Mouse (Mus musculus): ENCODE results near the gene Rrp8. TPM values are rescaled to one million over a fixed set of nuclear protein-coding genes. Genes with fewer than 3 reads are reported as not detected.
"Not testable (repeated sequence)": the region's sequence is repeated elsewhere in the genome, so short reads cannot be mapped to it uniquely, and the experiment has no call there.

Rrp8 gene
- total RNA-seq, 2 experiments from 2014 or later = 7.5 to 10.7 TPM

- peak; percentile 89 for DNase-seq
- intact Hi-C loops (cut with DNase I; ENCODE audit: low total_unique reads) = loop anchor here (10.0 kb wide), 1 partner anchor 53 kb away; no protein-coding TSS in a partner anchor
Measured at GRCm38 (mm10) chr7:105751491-105752433, 14.6 kb upstream of the Rrp8 start, which contains the start of gene Tpp1. TSS of gene Tpp1 (minus strand) at chr7:105752235.

DNA sequence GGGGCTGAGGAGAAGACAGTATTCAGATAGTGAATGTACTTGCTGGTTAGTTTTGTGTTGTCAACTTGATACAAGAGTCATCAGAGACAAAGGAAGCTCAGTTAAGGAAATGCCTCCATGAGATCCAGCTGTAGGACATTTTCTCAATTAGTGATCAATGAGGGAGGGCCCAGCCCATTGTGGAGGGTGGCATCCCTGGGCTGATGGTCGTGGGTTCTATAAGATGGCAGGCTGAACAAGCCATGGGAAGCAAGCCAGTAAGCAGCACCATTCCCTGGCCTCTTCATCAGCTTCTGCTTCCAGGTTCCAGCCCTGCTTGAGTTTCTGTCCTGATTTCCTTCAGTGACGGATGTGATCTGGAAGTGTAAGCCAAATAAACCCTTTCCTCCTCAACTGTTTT is 10.6 kb upstream of the Rrp8 start:
- intact Hi-C loops (cut with DNase I; ENCODE audit: low total_unique reads) = loop anchor here (10.0 kb wide), 1 partner anchor 113 kb away; the partner anchor contains the start of gene Trim3
- DNase-seq = no peak

- peak; percentile 81 for DNase-seq
- intact Hi-C loops (cut with DNase I; ENCODE audit: low total_unique reads) = loop anchor here (10.0 kb wide), 1 partner anchor 109 kb away; the partner anchor contains the start of gene Trim3
Measured at GRCm38 (mm10) chr7:105743926-105744590, 6.9 kb upstream of the Rrp8 start, which contains the start of gene Taf10. TSS of gene Taf10 (minus strand) at chr7:105744361.

DNA sequence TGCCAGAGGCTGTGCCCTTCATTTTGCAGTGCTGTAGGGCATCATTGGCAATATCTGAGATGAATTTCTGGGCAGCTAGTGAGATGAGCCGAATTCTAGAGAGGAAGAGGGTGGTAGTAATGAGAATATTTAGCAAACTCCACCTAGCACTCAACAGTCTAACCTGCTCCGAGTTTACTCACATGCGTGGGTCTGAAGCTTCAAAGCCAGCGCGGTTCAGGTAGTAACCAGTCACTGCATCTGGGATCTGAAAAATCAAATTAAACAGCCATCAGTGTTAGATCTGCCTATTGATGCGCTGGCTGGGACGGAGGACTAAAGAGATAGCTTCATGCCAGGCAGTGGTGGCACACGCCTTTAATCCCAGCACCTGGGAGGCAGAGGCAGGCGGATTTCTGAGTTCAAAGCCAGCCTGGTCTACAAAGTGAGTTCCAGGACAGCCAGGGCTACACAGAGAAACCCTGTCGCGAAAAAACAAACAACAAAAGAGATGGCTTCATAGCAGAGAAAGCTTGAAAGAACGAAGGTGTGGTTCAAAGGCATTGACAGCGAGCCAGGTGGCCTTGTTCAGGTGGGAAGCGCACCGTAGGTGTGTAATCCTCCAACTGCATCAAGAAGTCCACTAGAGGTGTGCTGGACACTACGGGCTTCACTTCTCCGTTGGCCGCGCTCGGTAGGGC is 6.2 kb upstream of the Rrp8 start:
- DNase-seq = not testable (repeated sequence)
- intact Hi-C loops (cut with DNase I; ENCODE audit: low total_unique reads) = loop anchor here (10.0 kb wide), 1 partner anchor 109 kb away; the partner anchor contains the start of gene Trim3

- intact Hi-C loops (cut with DNase I; ENCODE audit: low total_unique reads) = loop anchor here (10.0 kb wide), 1 partner anchor 108 kb away; the partner anchor contains the start of gene Trim3
- DNase-seq = not testable (repeated sequence)
Measured at GRCm38 (mm10) chr7:105742539-105743215, 5.5 kb upstream of the Rrp8 start.

- intact Hi-C loops (cut with DNase I; ENCODE audit: low total_unique reads) = loop anchor here (10.0 kb wide), 1 partner anchor 107 kb away; the partner anchor contains the start of gene Trim3
- no peak for DNase-seq
Measured at GRCm38 (mm10) chr7:105741978-105742377, 4.8 kb upstream of the Rrp8 start.

- intact Hi-C loops (cut with DNase I; ENCODE audit: low total_unique reads) = loop anchor here (10.0 kb wide), 1 partner anchor 106 kb away; the partner anchor contains the start of gene Trim3
- no peak for DNase-seq
Measured at GRCm38 (mm10) chr7:105740851-105741250, 3.7 kb upstream of the Rrp8 start.

DNA sequence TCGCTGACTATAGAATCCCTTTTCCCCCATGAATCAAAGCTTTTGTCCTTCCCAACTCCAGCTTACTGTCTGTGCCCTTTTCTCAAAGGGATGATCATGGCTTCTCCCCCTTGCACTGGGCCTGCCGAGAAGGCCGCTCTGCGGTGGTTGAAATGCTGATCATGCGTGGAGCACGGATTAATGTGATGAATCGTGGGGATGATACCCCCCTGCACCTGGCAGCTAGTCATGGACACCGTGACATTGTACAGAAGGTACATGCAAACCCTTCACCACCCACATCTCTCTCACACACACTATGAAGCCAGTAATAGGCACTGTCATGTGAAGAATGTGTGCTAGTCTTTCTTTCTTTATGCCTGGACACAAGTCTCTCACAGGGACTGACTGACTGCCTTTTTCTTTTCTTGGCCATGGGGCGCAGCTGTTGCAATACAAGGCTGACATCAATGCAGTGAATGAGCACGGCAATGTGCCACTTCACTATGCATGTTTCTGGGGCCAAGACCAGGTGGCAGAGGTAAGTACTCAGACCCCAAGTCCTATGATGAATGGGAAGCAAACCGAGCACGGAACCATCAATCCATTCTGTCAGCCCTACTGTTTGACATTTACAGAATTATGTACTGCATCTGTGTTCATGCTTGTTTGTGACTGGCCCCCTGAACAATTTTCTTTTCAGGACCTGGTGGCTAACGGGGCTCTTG is 3.1 kb upstream of the Rrp8 start:
- intact Hi-C loops (cut with DNase I; ENCODE audit: low total_unique reads) = loop anchor here (10.0 kb wide), 1 partner anchor 105 kb away; the partner anchor contains the start of gene Trim3
- DNase-seq = no peak

GRCm38 (mm10) chr7:105738948-105739347 is 1.8 kb upstream of the Rrp8 start:
- peak; percentile 70 for DNase-seq
- intact Hi-C loops (cut with DNase I; ENCODE audit: low total_unique reads) = no loop called here

- intact Hi-C loops (cut with DNase I; ENCODE audit: low total_unique reads) = no loop called here
- no peak for DNase-seq
Measured at GRCm38 (mm10) chr7:105738286-105738685, 1.1 kb upstream of the Rrp8 start.

DNA sequence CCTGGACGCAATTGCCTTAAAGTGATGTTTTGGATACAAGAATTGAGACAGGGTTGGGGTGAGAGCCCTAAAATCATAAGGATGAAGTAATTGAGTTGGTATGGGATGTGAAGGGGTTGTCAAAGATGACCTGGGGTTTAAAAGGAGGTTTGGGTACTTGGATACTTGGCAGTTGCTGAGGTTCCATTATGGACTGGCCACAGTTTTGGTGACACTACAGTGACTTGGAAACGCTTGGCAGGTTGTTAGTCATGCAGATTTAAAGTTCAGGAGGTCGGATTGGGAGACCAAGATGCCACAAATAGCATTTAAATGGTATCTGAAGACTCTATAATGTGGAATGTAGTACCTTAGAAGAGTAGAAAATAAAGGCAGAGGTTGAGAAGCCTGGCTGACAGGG is 463 bp upstream of the Rrp8 start:
- DNase-seq = no peak
- intact Hi-C loops (cut with DNase I; ENCODE audit: low total_unique reads) = no loop called here

GRCm38 (mm10) chr7:105736264-105736901 is 802 bp downstream of the Rrp8 start, which contains the start of gene Ilk:
TSS of gene Ilk (plus strand) at chr7:105736592.
- DNase-seq = peak; percentile 94
- intact Hi-C loops (cut with DNase I; ENCODE audit: low total_unique reads) = no loop called here

GRCm38 (mm10) chr7:105735464-105735863 is 1.7 kb downstream of the Rrp8 start:
- DNase-seq; intact Hi-C loops (cut with DNase I; ENCODE audit: low total_unique reads): not testable (repeated sequence)

GRCm38 (mm10) chr7:105734826-105735225 is 2.4 kb downstream of the Rrp8 start:
- intact Hi-C loops (cut with DNase I; ENCODE audit: low total_unique reads) = no loop called here
- no peak for DNase-seq

DNA sequence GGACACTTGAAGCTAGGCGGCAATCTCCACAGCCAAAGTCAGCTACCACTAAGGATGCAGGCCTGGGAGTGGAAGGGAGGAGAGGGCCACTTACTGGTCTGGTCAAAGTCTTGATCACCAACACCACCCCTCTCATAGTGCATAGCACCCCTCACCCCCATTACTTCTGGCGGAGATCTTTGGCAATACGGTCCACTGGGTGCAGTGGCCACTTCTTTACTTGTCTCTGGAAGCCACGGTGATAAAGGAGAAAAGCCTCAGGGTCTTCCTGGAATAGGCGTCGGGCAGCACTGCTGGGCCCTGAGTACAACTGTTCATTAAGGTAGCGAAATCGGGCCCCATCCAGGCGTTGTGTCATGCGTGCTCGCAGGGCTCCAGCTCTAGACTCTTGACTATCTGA is 3.3 kb downstream of the Rrp8 start:
- intact Hi-C loops (cut with DNase I; ENCODE audit: low total_unique reads) = no loop called here

GRCm38 (mm10) chr7:105728701-105729428 is 8.3 kb downstream of the Rrp8 start:
- intact Hi-C loops (cut with DNase I; ENCODE audit: low total_unique reads) = no loop called here
- DNase-seq = no peak

More for the DNA sequence above, 3.3 kb downstream of the Rrp8 start:
- DNase-seq = no peak

DNA sequence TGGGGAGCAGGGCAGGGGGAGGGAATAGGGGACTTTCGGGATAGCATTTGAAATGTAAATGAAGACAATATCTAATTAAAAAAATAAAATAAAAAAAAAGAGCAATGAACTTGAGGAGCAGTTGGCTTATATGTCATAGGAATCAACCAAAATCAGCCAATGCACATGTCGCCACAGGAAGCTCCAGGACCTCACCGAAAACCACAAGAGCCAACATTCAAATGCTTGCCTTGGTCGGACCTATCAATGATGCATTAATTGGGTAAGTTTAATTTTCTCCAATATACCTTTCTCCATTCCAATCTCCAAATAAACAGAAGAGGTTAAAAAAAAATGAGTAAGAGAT is 10.2 kb downstream of the Rrp8 start:
- no peak for DNase-seq
- intact Hi-C loops (cut with DNase I; ENCODE audit: low total_unique reads) = loop anchor here (2.0 kb wide), 1 partner anchor 92 kb away; no protein-coding TSS in a partner anchor

Measured in gastrocnemius, postnatal 14 days (tissue).